Mouse (Mus musculus) erythroblast, embryonic 14.5 days (primary cell): ENCODE data around the gene Aars2.

Experiments
- GATA1 ChIP-seq: IDR thresholded peaks from 2 replicates; pipeline ENCODE4 v1.6.1; 2012; ENCODE audit warnings: low read length, inconsistent platforms, mixed read lengths
- TAL1 ChIP-seq: IDR thresholded peaks from 3 replicates; pipeline ENCODE4 v1.6.1; 2012; ENCODE audit warnings: low read length, inconsistent platforms, mixed read lengths

GRCm38 (mm10) chr17:45464255-45464654 is 42.4 kb upstream of the Aars2 start:
- no peak for TF ChIP-seq GATA1
- TF ChIP-seq TAL1: no peak
